Mouse (Mus musculus) c-Kit-positive CD71-positive TER-119-positive erythroid progenitor cells, embryonic 14.5 days (primary cell): ENCODE data around the gene Nfx1.

ENCODE experiments used
- DNase-seq: peaks from one replicate; pipeline ENCODE4 v3.0.0-alpha.2; 2013; ENCODE audit warnings: low spot score

Gene Nfx1

GRCm38 (mm10) chr4:40970842-40971701, at the start of gene Nfx1:
Gene Nfx1, plus strand, starts transcription at chr4:40970906.
- DNase-seq = peak; percentile 96

DNA sequence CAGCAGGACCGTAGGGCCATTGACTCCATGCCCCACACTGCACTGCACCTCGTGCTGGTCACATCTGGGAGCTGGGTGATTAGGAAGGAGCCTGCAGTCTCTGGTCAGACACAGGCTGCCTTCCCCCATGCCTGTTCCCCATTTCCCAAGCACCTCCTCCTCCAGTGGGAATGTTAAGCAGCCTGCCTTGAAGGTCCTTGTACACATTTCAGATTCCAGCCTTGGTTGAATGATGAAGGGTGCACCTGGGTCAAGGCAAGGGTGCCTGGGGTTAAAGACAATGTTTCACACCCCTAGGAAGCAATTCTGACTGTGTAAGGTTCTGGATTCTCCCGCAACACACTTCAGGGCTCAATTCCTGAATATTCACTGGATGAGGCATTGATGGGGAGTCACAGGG, 49.4 kb upstream of the Nfx1 start:
- no peak for DNase-seq

DNA sequence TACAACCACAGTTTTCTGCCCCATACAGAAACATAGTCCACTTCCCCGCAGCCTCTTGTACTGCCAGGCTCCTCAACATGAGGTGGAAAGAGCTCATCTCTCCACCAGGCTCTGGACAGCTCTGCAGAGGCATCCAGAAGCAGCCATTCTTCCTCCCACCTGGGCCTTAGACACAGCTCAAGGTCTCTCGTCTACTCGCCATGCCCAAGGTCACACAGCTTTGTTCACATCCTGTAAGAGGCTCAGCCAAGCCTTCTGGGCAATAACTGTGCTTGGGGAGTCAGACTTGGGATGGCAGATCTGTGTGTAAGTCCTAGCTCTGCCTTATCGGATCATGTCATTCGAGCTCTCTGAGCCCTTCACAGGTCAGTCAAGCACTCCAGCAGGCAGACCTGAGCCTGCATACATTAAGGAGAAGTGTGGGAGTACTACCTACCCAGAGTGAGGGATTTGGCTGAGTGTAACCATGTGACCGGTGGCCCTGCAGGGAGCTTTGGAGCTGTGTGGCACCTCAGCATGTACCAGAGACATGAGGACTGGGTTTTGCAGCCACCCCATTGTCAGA, 47.5 kb upstream of the Nfx1 start:
- no peak for DNase-seq

- no peak for DNase-seq
Observed at GRCm38 (mm10) chr4:40925568-40925967, 45.1 kb upstream of the Nfx1 start.

- no peak for DNase-seq
Observed at GRCm38 (mm10) chr4:40929046-40929445, 41.7 kb upstream of the Nfx1 start.

DNA sequence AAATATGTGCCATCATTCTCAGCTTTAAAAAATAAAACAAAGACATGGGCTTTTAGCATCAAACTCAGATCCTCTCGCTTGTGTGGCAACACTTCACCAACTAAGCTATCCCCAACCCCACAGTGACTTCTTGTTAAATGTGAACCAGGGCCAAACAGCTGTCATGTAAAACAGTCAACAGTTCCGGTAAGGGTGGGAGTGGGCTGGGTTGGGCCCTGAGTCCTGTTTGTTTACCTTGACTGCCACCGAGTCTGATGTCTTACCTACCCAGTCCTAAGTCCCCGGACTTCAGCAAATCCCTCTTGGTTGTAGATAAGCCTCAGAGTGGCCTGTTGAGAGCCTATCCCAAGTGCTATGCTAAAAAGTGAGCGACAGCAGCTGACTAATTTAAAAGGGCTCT, 37.0 kb upstream of the Nfx1 start:
- DNase-seq = no peak

- DNase-seq = peak; percentile 43
Observed at GRCm38 (mm10) chr4:40934369-40934768, 36.3 kb upstream of the Nfx1 start.

DNA sequence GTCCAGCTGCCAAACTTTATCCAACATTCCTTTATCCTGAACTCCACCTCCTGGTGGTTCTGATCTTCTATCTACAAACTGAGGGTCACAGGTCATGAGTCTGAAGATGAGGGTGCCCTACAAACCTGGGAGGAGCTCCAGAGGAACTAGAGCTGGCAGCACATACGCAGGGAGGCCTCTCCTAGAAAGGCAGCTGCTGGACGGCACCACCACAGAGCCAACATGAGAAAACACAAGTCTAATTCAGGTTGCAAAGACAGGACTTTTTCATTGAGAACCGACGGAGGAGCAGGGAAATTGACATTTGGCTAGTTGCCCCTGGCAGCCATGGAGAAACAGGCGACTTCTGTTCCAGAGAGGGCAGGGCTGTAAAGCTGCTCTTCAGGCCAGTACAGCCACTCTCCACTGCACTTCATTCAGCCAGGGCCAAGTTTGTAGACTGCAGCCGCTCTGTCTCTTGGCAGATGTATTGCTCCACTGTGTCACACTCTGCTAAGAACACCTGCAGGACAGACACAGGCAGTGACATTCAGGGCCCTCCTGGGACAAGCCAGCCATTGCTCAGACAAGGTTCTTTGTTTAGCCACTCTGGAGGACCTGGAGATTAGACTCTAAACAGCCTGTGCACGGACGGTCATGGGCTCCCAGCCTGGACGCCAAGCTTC, 34.4 kb upstream of the Nfx1 start:
- no peak for DNase-seq

DNA sequence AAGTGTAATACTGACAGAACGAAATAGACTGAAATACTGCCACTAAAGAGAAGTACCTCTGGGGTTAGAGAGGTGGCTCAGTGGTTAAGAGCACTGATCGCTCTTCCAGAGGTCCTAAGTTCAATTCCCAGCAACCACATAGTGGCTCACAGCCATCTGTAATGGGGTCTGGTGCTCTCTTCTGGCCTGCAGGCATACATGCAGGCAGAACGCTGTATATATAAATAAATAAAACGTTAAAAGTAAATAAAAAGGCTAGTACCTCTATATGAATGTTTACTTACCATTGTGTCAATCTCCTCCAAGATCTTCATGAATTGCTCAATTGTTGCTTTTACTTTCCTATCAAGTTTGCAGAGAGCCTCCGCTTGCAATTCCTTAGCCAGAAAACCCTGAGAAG, 31.9 kb upstream of the Nfx1 start:
- no peak for DNase-seq

DNA sequence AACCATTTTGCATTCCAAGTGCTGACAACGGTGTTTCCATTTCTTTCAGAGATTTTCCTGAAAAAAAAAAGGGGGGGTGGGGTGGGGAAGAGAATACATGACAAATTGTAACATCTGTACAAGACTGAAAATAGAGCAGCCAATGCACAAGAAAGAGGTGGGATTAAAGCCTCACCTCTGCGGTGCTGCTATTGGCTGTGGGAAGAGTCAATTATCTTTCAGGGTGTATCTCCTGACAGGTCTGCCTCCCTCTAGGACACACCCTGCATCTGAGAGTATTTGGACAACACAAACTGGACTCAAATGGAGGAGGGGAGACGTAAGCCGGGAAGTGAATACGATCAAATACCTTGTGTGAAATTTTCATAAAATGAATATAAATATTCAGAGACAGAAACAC, 27.1 kb upstream of the Nfx1 start:
- peak; percentile 47 for DNase-seq

GRCm38 (mm10) chr4:40946516-40947121, 24.1 kb upstream of the Nfx1 start:
- peak; percentile 45 for DNase-seq

- DNase-seq = peak; percentile 44
Observed at GRCm38 (mm10) chr4:40947565-40948159, 23.0 kb upstream of the Nfx1 start.

DNA sequence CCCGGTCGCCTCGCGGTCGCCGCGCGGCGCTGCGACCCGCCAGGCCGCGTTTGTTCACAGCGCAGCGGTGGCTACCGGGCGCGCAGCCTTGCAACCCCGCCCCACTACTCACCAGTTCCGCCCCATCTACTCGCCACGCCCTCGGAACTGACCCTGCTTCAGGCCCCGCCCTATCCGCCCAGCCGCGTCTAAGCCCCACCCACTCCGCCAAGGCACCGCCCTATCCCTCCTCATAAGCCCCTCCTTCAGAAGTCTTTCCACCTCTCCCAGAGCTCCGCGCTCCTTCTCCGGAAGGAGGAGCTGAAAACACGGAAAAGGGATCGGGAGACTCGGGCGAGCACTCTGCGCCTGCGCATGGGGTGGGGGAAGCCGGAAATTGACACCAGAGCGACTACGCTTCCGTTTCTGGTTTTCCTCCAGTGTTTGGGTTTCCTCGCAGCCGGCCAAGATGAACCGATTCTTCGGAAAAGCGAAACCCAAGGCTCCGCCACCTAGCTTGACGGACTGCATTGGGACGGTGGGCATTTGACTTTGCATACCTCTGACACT, 22.5 kb upstream of the Nfx1 start, which contains the start of the genes Bag1 and Chmp5:
TSS of gene Bag1 (minus strand) at position 135 of the 549 bp plus-strand sequence.
TSS of gene Chmp5 (plus strand) at position 248 of the 549 bp plus-strand sequence.
- DNase-seq = peak; percentile 98

DNA sequence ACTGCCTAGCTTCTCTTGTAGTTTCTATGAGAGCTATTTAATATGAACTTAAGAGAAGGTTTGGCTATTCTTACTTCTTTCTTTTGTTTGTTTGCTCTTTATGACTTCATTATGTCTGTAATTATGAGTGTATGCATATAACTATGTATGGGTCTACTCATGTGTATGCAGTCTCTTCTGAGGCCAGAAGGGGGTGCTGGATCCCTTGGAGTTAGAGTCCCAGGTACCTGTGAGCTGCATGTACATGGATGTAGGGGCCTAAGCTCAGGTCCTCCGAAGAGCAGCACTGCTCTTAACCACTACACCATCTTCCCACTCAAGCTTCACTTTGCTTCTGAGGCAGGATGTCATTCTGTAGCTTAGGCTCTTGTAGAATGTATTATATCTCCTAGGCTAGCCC, 17.2 kb upstream of the Nfx1 start:
- peak; percentile 60 for DNase-seq

GRCm38 (mm10) chr4:40955942-40956341, 14.8 kb upstream of the Nfx1 start:
- no peak for DNase-seq

- no peak for DNase-seq
Observed at GRCm38 (mm10) chr4:40963536-40963935, 7.2 kb upstream of the Nfx1 start.

- no peak for DNase-seq
Observed at GRCm38 (mm10) chr4:40969161-40969560, 1.5 kb upstream of the Nfx1 start.

- no peak for DNase-seq
Observed at GRCm38 (mm10) chr4:40969781-40970591, 720 bp upstream of the Nfx1 start.

DNA sequence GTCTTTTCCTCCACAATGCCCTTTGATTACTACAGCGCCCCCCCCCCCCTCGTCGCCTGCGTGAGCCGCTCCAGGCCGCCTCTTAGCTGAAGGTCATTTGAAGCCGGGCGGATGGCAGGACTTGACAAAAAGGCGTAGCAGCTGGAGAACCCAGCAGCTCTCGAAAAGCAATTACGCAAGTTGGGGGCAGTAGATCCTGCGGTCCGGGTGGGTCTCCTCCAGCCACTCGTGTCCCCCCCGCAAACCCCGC, 189 bp upstream of the Nfx1 start:
- no peak for DNase-seq

DNA sequence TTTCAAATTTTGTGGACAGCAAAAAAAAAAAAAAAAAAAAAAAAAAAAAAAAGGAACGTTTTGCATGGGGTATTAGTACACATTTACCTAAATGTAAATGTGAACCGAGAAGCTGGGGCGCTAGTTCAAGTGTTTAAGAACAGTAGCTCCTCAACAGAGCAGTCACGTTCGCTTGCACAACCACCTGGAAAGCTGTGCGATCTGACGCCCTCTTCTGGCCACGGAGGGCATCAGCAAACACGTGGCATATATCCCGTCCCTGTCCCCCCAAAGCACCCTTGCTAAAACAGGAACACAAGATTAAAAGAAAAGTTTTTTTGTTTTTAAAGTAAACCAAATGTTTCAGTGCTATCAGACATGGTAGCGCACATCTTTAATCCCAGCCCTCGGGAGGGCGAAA, 1.0 kb downstream of the Nfx1 start:
- peak; percentile 76 for DNase-seq

GRCm38 (mm10) chr4:40974011-40974410, 3.3 kb downstream of the Nfx1 start:
- DNase-seq = no peak
